Mouse (Mus musculus): ENCODE data around the gene Olfr1255.

Olfr1255 gene

DNA sequence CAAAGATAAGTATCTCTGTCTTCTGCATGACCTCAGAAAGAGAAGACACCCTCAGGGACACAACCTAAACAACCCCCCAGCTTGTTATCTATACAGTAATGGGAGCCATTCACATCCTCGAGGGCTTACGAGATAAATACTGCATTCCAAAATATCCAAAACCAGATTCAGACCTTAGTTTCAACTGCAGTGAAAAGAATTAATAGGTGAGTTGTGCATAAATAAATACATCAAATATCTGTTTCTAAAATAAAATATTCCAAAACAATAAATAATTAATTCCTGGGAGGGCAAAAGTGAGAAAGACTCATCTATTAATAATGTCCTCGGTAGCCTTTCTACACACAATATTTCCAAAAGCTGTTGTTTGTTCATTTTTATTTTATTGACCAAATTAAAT lies at the start of gene Olfr1255:
Gene Olfr1255 (plus strand): TSS at position 301 of the 400 bp plus-strand sequence.
- DNase-seq (ENCODE audit: low read depth in 1 of 2, low spot score in 2 of 2): no peak

- DNase-seq (ENCODE audit: low read depth in 1 of 2, low spot score in 2 of 2): no peak
These were observed 18.3 kb upstream of the Olfr1255 start, which contains the start of gene Olfr1254 for GRCm38 (mm10) chr2:89793519-89793918. TSS of gene Olfr1254 (minus strand) at chr2:89793619.

GRCm38 (mm10) chr2:89799583-89799982 lies 12.3 kb upstream of the Olfr1255 start:
- no peak for DNase-seq (ENCODE audit: low read depth in 1 of 2, low spot score in 2 of 2)

GRCm38 (mm10) chr2:89810751-89811150 lies 1.1 kb upstream of the Olfr1255 start:
- no peak for DNase-seq (ENCODE audit: low read depth in 1 of 2, low spot score in 2 of 2)

DNA sequence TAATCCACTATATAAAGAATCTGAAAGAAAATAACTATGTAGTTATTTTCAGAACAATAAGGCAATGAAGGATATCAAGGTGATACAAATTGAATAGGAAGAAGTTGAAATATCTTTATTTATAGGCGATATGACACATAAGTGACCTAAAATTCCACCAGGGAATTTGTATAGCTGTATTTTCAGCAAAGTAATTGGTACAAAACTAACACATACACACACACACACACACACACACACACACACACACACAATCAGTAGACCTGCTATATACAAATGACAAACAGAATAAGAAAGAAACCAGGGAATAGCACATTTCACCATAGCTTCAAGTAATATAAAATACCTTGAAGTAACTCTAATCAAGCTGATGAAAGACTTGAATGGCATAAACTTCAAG lies 8.4 kb downstream of the Olfr1255 start:
- DNase-seq (ENCODE audit: low read depth in 1 of 2, low spot score in 2 of 2): no peak

GRCm38 (mm10) chr2:89841455-89841854 lies 29.6 kb downstream of the Olfr1255 start, which contains the start of gene Olfr1256:
TSS of gene Olfr1256 (minus strand) at chr2:89841555.
- no peak for DNase-seq (ENCODE audit: low read depth in 1 of 2, low spot score in 2 of 2)

GRCm38 (mm10) chr2:89848105-89848504 lies 36.3 kb downstream of the Olfr1255 start, which contains the start of gene Olfr48:
TSS of gene Olfr48 (minus strand) at chr2:89848205.
- DNase-seq (ENCODE audit: low read depth in 1 of 2, low spot score in 2 of 2): no peak

GRCm38 (mm10) chr2:89849230-89849629 lies 37.4 kb downstream of the Olfr1255 start:
- no peak for DNase-seq (ENCODE audit: low read depth in 1 of 2, low spot score in 2 of 2)

Data from monocyte, adult 2 months (primary cell).